Mouse (Mus musculus) embryonic fibroblast, embryonic 13.5 days (primary cell): Measurements from ENCODE around the gene Nop2. TPM values are rescaled to one million over a fixed set of nuclear protein-coding genes. Genes with fewer than 3 reads are reported as not detected.

Source experiments
- H3K27ac ChIP-seq: 2 replicates; pipeline ENCODE4 v1.5.1; 2012; ENCODE audit warnings: low read length, control low read depth, inconsistent platforms; ENCODE audit not compliant: insufficient read depth
- H3K4me1 ChIP-seq: 2 replicates; pipeline ENCODE4 v1.6.1; 2011; ENCODE audit warnings: low read length; ENCODE audit not compliant: control insufficient read depth, insufficient read depth
- H3K4me3 ChIP-seq: 2 replicates; pipeline ENCODE4 v1.5.1; 2011; ENCODE audit warnings: mild to moderate bottlenecking, control low read depth, low read length; ENCODE audit not compliant: insufficient read depth
- CTCF ChIP-seq: IDR thresholded peaks from 2 replicates; pipeline ENCODE4 v1.5.1; 2011; ENCODE audit warnings: mild to moderate bottlenecking, control low read depth, low read length, moderate library complexity, borderline replicate concordance; ENCODE audit not compliant: insufficient read depth
- POLR2A ChIP-seq: IDR thresholded peaks from 2 replicates; pipeline ENCODE4 v1.6.1; 2011; ENCODE audit warnings: low read depth, mild to moderate bottlenecking, control low read depth, low read length, moderate library complexity
- polyA plus RNA-seq: library from polyadenylated mRNA; stranded (reverse); fragments of >200 nt; gene quantifications from 2 replicates; pipeline ENCODE4 v1.2.4, GENCODE M21; 2011; ENCODE audit warnings: low read depth; ENCODE audit not compliant: missing spikeins, insufficient read length

Nop2 gene
- polyA plus RNA-seq, 1 experiment = 35.9 TPM

DNA sequence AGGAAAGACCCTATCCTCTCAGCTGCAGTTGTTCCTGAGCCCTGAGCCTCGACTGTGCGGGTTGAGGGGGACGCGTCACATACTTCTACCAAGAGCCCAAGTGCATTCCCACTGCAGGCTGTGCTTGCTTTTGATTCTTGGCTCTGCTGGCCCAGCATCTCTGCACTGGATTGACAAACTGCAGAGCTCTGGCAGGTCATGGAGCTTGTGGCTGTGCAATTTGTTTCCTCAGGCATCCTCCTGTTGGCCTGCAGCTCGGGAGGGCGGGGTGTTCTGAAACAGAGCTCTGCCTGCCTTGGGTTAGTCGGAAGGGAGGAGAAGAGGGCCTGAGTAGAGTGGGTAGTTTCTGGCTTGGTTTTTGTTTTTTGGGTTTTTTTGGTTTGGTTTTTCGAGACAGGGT is 10.7 kb downstream of the Nop2 start:
- no peak for TF ChIP-seq CTCF
- TF ChIP-seq POLR2A = no peak

GRCm38 (mm10) chr6:125143128-125143527 is 11.4 kb downstream of the Nop2 start:
- H3K4me1 ChIP-seq = peaks cover 3% of the 10 kb centered on the region; the same call in 1 of the 2 replicates
- TF ChIP-seq POLR2A = no peak
- no peak for TF ChIP-seq CTCF
- no peak overlapping the region for H3K4me3 ChIP-seq
- H3K27ac ChIP-seq = no peak overlapping the region

More for the DNA sequence above, 10.7 kb downstream of the Nop2 start:
- H3K4me1 ChIP-seq = no peaks in the 10 kb centered on the region; the same call in 1 of the 2 replicates
- no peak overlapping the region for H3K4me3 ChIP-seq
- no peak overlapping the region for H3K27ac ChIP-seq

DNA sequence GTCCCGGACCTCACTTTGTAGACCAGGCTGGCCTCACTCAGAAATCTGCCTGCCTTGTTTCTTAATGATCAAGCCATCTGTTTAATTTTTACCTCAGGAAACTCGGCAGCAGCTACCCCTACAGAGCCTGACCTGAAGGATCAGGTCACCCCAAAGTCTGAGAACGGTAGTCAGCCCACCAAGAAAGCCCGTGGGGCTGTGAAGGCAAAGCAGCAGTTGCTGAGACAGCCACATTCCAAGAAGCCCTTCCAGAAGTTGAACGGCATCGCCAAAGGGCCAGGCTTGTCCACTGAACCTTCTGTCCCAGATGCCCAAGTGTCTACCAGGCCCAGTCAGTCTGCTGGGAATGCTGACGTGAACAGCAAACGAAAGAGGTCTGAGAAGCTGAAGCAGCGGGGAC is 12.2 kb downstream of the Nop2 start:
- Histone ChIP-seq H3K4me3 (no peak overlapping the region), H3K4me1 (peaks cover 5% of the 10 kb centered on the region; the same call in 1 of the 2 replicates), H3K27ac (no peak overlapping the region)
- no peak for TF ChIP-seq CTCF
- TF ChIP-seq POLR2A = no peak

GRCm38 (mm10) chr6:125145001-125145400 is 13.3 kb downstream of the Nop2 start, which contains the start of gene Iffo1:
TSS of gene Iffo1 (plus strand) at chr6:125145241.
- H3K4me3 ChIP-seq = peak within 1 kb of the TSS; percentile 57
- peaks cover 5% of the 10 kb centered on the region; the same call in 1 of the 2 replicates for H3K4me1 ChIP-seq
- TF ChIP-seq POLR2A (peak; percentile 83), CTCF (peak; percentile 23; the same call in 1 of the 2 replicates)
- H3K27ac ChIP-seq = peak within 1 kb of the TSS; percentile 36

- H3K4me1 ChIP-seq = peaks cover 5% of the 10 kb centered on the region; the same call in 1 of the 2 replicates
- peak overlapping the region; percentile 36 for H3K27ac ChIP-seq
- peak overlapping the region; percentile 57 for H3K4me3 ChIP-seq
- TF ChIP-seq CTCF (no peak), POLR2A (no peak)
Measured at GRCm38 (mm10) chr6:125145479-125145951, 13.8 kb downstream of the Nop2 start.

DNA sequence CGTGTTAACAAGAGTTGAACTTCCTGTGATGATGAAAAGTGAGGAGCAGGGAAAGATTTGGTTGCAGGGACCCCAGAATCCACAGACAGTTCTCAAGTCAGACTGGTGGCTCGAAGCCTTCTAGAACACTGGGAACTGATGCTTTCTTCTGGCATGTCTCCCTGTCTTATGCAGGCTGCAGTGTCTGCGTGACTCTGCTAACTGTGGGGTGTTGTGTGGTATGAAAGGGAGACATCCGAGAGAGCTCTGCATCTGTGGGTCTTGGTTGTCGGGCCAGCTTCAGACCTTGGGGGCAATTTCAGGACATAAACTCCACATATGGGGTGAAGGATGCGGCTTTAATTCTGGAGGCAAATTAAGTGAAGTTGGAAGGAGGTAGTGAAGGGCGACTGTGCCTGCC is 14.4 kb downstream of the Nop2 start:
- H3K27ac ChIP-seq = no peak overlapping the region
- peak overlapping the region; percentile 57 for H3K4me3 ChIP-seq
- TF ChIP-seq CTCF (no peak), POLR2A (0 out of 2 replicates have a peak, but pooled peaks have one; percentile 29)
- H3K4me1 ChIP-seq = peaks cover 5% of the 10 kb centered on the region; the same call in 1 of the 2 replicates

- TF ChIP-seq POLR2A (no peak), CTCF (no peak)
- no peak overlapping the region for H3K27ac ChIP-seq
- H3K4me3 ChIP-seq = peak overlapping the region; percentile 57; the same call in 1 of the 2 replicates
- peaks cover 5% of the 10 kb centered on the region; the same call in 1 of the 2 replicates for H3K4me1 ChIP-seq
Measured at GRCm38 (mm10) chr6:125146797-125147196, 15.1 kb downstream of the Nop2 start.

DNA sequence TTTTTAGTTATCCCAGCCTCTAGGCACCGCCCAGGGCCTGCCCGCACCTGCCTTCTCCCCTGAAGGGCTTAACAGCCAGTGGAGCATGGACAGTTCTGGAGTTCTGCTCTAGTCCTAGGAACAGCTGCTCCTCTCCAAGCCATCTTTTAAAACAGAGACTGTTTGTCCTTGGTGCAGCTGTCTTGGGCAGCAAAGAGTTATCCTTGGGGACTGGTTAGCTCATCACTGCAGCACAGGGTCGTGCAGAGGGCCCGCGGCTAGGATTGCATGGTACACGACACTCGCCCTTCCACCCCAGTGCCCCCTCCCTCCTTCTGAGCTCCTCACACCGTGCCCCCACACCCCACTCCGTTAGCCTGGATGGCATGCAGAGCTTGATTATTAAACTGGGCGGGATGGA is 15.6 kb downstream of the Nop2 start:
- H3K4me3 ChIP-seq = no peak overlapping the region
- H3K27ac ChIP-seq = no peak overlapping the region

DNA sequence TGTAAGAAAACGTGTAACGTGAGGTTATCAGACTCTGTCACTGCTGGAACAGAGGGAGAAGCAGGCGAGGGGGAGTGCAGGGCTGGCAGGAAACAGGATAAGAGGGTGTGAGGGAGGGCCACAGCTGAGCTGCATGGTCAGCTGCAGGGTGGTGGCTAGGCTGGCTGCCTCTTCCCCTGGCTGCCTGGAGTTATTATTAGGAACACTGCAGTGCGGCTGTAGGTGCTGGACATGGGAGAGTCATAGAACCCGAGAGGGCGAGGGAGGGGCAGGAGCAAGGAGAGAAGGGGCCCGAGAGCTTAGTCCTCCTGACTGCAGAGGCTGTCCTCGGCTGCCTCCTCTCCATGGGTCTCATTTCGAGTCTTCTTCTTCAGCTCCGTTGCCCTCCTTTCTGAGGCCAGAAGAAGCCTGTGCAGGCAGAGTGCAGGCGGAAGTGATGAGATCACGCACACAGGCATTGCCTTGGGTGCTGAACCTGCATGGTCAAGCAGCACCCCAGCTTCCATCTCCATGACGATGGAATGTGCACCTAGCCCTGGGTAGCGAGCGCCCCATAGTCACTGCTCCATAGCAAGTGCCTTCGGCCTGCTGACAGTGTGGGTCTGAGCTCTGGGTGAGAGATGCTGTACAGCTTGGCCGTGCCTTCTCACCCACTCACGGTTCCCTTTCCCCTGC is 16.7 kb downstream of the Nop2 start:
- Histone ChIP-seq H3K4me3 (no peak overlapping the region), H3K27ac (no peak overlapping the region), H3K4me1 (peaks cover 5% of the 10 kb centered on the region; the same call in 1 of the 2 replicates)
- no peak for TF ChIP-seq CTCF
- TF ChIP-seq POLR2A = no peak

More for the DNA sequence above, 15.6 kb downstream of the Nop2 start:
- H3K4me1 ChIP-seq = peaks cover 5% of the 10 kb centered on the region; the same call in 1 of the 2 replicates
- TF ChIP-seq POLR2A = no peak
- TF ChIP-seq CTCF = no peak
